Mouse (Mus musculus) spleen, adult 2 months (tissue): Measurements from ENCODE around the gene Camk2g.

ENCODE experiments used
- CTCF ChIP-seq: fragments of 200-500 bp; IDR thresholded peaks from 2 replicates; pipeline ENCODE4 v1.5.1; 2011; ENCODE audit warnings: mild to moderate bottlenecking, inconsistent platforms; ENCODE audit not compliant: insufficient read depth, insufficient read length, insufficient replicate concordance; ENCODE audit errors: extremely low read depth
- POLR2A ChIP-seq: fragments of 200-500 bp; IDR thresholded peaks from 2 replicates; pipeline ENCODE4 v1.6.1; 2011; ENCODE audit warnings: low read depth, low read length, inconsistent platforms

- no peak for TF ChIP-seq CTCF
- no peak for TF ChIP-seq POLR2A
These were observed 52.6 kb downstream of the Camk2g start for GRCm38 (mm10) chr14:20741301-20741700.
